Mouse (Mus musculus): ENCODE measurements around the gene Ppp6r3.
A peak's percentile ranks its signal among the peaks of the same experiment; 100 is the strongest.
"Not testable (repeated sequence)": the region's sequence is repeated elsewhere in the genome, so short reads cannot be mapped to it uniquely, and the experiment has no call there.

Ppp6r3 gene

DNA sequence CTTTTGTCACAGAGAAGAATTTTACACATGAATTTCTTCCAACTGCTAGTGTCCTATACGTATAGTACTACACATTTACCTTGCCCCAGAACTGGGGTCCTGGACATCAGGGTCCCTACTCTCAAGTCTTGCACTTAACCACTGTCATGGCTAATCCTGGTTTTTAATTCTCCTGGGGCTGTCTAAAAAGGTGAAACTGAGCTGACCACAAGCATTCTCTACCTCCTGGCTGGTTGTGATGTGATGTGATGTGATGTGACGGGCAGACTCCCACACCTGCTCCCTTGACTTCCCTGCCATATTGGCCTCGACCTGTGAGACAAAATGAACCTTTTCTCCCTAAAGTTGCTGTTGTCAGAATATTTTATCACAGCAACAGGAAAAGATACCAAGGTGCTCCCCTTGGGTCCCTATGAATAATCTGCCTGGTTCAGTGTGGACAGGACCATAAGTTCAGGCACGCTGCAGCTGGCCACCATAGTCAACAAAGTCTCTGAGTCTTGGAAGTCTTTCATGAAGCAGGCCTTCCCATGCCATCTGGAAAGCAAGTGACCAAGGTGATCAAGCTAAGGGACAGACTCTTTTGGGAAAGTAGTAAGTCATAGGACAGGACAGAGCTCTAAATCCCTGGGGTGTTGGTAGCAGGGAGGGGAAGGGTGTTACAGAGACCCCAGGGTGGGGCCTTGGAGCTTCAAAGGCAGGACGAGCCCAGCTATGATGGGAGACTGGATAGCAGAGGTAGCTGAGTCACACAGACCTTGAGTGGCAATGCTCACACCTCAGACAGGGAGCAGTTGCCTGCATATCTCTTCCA is 1.1 kb upstream of the Ppp6r3 start:
- ATAC-seq (ENCODE audit: low TSS enrichment): no peak

DNA sequence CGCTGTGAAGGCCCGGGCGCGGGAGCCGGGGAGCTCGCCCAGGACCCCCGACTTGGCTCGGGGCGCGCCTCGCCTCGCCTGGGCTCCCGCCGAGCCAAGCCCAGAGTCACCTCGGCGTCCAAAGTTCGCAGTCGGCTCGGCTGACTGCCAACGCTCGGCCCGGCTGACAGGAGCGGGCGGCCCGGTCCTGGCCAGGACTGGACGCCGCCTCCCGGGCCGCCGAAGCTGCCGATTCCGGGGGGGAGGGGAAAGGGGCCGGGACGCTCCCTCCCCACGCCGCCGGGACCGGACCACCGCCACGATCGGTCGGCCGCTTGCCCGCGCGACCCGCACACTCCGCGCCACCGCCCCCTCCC is 295 bp downstream of the Ppp6r3 start:
- peak; percentile 8; the same call in 1 of the 2 replicates for ATAC-seq (ENCODE audit: low TSS enrichment)

DNA sequence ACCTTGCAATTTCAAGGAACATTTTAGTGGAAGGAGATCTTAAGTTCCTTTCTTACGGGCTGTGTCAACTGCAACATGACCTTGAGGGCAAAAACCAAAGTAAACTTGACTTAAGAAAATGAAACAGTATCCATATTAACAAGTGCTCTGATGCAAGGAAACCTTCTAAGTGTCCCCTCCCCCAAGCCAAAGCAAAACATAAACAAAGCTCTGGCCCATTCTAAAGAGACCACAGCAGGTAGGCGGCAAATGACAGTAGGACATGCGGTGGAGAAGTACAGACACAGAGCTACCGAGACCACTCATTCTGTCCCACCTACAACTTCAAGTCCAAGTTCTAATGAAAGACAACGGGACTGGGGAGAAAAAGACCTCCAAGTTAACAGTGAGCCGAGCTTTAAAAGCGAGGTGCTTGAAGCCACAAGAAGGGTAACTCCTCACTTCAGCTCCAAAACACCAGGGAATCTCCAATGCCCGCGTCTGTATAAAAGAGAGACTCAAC is 905 bp downstream of the Ppp6r3 start:
- no peak for ATAC-seq (ENCODE audit: low TSS enrichment)

DNA sequence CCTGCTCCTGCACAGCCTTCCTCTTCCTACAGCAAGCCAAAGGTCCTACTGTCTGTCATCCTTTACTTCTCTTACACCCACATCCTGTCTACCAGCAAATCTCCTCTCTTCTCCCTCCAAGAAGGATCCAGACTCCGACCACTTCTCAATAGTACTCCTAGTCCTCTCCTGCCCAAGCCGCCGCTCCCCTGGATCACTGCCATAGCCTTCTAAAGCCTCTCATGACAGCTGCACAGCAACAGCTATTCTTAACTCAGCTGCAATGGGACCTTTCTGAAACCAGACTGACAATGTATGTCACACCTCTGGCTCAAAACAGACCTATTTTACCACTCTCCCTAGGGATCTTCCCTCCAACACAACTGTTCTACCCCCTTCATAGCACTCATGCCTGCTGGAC is 11.2 kb downstream of the Ppp6r3 start:
- ATAC-seq (ENCODE audit: low TSS enrichment): no peak

DNA sequence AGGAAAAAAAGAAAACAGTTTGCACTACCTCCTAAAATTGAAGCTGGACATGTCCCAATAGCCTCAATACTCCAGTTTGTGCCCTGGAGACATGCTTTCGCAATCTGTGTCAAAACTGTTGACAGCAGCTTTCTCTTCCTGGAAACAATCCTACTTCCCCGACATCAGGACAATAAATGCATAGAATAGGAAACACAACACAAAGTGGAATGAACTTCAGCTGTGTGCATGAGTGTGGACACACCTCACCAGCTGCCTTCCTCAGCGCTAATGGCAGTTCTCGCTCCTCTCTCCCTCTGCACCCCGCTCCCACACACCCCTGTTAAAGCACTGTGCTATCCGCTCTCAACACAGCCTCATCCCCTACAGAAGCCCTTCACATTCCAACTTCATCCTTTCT is 12.8 kb downstream of the Ppp6r3 start:
- ATAC-seq (ENCODE audit: low TSS enrichment): peak; percentile 16; the same call in 1 of the 2 replicates

DNA sequence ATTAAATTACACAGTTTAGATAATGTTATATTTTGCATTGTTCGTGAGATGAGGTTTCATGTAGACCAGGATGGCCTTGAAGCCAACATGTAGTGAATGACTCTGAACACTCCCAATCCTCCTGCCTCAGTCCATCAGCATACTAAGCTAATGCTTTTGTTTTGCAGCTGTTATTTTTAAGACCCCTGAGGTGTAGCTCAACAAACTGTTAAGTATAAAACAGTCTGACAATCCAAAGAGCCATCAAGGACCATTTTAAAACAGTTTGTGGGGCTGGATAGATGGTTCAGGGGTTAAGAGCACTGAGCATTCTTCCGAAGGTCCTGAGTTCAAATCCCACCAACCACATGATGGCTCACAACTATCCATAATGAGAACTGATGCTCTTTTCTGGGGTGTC is 13.3 kb downstream of the Ppp6r3 start:
- ATAC-seq (ENCODE audit: low TSS enrichment): no peak

DNA sequence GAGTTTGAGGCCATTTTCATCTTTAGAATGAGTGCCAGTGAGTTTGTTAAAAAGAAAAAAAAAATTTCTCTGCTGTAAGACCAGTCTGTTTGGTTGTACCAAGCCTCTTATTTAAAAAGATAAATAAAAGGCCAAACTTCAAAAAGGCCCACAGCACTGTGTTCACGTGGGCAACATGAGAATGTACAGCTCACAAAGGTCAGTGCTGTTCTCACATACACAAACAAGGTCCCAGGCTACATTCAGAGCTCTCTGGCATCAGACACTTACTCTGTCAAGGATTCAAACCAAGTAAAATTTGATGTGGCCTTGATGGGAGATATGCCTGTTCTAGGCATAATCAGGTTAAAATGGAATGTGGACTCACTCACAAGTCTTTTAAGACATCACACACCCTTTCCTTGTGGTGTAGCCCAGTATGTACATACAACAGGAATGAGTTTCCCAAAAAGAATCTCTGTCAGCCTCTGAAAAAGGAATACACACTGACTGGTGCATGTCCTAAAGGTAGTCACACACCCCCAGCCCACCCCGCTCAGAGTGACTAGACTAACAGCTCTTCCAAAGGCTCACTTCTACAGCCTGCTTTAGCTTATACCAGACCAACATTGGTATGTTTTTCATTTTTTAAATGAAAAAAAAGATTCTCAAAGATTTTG is 19.3 kb downstream of the Ppp6r3 start:
- ATAC-seq (ENCODE audit: low TSS enrichment): no peak

DNA sequence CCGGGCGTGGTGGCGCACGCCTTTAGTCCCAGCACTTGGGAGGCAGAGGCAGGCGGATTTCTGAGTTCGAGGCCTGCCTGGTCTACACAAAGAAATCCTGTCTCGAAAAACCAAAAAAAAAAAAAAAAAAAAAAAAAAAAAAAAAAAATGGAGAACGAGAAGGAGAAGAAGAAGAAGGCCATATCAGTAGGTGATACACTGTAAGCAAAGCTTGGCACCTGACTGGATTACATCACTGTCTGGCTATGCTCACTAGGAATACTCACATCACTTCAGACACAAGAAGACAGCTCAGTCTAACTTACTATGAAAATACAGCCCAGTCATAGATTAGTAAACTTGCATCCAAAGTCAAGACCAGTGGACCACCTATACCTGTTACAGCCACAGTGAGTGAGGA is 20.8 kb downstream of the Ppp6r3 start:
- no peak for ATAC-seq (ENCODE audit: low TSS enrichment)

DNA sequence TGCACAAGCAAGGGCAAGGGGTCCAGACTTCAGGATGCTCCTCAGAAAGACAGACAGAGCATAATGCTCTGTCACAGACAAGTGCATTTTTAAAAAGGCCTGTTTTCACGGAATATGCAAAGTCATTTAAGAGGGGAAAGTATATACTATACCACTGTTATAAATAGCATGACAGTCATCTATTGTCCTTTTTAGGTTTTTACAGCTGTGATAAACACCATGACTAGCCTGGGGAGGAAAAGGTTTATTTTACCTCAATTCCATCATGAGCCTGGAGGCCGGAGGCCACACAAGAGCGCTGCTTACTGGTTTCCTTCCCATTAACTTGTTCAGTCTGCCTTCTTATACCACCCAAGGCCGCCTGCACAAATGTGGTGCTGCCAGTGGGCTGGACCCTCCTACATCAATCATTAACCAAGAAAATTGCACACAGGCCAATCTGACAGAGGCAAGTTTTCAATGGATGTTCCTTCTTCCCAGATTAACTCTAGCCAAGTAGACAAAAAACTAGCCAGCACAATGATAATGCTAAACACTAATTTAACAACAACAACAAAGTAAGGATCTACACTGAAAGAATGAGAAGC is 23.9 kb downstream of the Ppp6r3 start:
- no peak for ATAC-seq (ENCODE audit: low TSS enrichment)

DNA sequence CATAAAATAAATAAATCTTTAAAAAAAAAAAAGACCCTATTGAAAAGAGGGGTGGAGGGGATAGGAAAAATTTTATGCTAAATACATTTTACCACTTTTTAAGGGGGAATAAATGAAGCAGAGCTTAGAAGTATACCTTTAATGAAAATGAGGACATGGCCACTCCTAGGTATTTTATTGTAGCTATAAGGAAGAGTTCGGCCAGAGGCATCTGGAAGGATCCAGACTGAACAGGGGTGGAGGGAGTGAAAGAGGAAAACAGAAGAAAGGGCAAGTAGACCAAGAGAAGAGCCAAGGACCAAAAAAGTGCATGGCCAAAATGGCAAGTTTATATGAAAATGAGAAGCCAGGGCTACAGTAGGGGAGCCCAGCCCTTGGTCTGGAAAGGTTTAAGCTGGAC is 25.4 kb downstream of the Ppp6r3 start:
- ATAC-seq (ENCODE audit: low TSS enrichment): no peak

DNA sequence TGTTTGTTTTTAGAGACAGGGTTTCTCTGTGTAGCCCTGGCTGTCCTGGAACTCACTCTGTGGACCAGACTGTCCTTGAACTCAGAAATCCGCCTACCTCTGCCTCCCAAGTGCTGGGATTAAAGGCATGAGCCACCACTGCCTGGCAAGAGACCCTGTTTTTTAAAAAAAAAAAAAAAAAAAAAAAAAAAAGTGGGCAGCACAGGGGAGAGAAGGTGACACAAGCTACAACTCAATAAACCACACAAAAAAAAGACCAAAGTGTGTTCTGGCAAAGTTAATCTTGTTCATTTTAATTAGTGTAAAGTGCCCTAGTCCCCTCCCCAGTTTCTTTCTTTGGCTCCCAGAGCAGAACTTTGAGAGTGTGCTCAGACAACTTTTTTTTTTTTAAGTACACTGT is 26.3 kb downstream of the Ppp6r3 start:
- no peak for ATAC-seq (ENCODE audit: low TSS enrichment)

DNA sequence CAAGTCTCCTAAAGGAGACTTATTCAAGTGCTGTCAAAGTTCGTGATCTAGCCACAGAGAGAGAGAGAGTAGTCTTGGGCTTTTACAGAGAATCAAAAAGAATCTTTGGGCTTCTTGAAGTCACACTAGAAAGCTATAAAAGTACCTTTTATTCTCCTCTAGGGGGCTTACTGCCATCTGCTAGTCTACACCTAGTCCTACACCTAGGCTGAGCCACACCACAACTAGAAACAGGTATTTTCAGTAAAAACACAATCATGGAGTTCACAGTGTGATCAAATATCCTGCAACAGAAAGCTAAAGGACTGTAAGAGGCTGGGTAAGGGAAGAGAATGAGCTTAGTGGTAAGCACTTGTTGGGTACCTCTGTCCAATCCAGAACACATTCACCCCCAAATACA is 27.2 kb downstream of the Ppp6r3 start:
- no peak for ATAC-seq (ENCODE audit: low TSS enrichment)

DNA sequence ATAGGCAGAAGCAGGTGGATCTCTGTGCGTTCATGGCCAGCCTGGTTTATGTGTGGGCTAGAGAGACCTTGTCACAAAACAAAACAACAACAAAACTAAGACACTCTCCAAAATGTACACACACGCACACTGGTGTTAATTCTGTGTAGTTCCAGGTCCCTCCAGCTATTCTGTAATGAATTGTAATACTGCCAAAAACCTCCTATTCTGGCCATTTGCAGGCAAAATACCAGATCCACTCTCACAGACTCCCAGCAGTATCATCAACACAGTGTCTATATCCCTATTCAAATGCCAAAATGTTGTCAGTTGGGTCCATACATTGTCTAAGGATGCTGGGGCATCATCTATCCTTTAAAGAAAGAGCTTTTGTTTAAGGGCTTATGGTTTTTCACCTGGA is 30.6 kb downstream of the Ppp6r3 start:
- ATAC-seq (ENCODE audit: low TSS enrichment): no peak

DNA sequence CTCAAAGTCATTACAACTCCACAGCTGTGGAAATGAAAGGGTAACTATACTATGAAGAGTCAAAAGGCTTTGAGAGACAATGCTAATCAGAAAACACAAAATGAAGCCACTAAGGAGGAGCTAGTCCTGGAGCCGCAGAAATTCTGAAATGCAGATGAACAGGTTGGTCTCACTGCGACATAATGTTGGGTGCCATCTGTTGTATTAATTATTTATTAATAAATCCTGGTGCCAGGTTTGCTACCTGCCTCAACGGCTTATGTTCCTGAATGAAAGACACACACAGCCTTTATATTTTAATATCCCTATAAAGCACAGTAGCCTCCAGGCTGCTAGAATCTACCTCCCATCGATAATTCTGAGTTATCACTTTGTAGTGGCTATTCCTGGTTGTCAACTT is 33.0 kb downstream of the Ppp6r3 start:
- ATAC-seq (ENCODE audit: low TSS enrichment): no peak

DNA sequence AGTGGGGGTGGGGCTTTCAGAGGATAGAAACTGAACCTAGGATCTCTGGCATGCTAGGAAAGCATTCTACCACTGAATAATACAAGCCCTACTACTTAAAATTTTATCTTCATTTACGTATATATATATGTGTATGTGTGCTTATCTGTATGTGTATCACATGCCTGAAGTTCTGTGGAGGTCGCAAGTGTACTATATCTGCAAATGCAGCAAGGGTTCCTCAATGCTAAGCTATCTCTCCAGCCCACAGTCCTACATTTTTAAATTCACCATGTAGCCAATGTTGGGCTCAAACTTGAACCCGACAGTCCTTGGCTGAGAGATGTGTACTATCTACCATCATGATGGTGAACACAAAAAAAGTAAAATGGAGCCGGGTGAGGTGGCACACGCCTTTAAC is 34.6 kb downstream of the Ppp6r3 start:
- ATAC-seq (ENCODE audit: low TSS enrichment): no peak

DNA sequence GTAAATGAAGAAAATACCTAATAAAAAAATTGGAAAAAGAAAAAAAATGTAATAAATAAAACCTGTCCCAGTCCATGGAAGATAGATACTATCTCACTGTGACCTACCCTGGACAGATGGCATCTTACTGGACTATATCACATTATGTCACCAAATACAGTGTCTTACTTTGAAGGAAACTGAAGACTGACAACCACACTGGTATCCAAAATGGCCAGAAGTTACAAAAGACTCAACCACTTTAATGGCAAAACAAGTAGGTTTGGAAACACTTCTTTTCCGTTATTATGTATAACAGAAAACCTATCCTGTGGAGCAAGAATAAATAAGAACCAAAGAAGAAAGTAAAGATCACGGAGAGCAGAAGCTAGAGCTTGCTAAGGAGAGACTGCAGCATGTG is 35.3 kb downstream of the Ppp6r3 start:
- ATAC-seq (ENCODE audit: low TSS enrichment): no peak

DNA sequence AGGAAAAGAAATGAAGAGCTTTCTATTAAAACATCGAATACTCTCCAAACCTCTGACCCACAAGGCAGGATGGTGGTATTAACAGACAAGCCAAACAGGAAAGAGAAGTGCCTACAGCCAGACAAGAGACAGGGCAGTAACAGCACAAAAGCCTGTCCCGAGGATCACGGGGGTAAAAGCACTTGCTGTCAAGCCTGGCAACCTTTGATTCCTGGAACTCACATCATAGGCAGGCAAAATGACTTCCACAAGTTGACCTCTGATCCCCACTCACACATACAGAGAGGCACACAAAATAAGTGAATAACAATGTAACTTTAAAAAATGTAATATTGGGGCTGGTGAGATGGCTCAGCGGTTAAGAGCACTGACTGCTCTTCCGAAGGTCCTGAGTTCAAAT is 36.1 kb downstream of the Ppp6r3 start:
- ATAC-seq (ENCODE audit: low TSS enrichment): no peak

DNA sequence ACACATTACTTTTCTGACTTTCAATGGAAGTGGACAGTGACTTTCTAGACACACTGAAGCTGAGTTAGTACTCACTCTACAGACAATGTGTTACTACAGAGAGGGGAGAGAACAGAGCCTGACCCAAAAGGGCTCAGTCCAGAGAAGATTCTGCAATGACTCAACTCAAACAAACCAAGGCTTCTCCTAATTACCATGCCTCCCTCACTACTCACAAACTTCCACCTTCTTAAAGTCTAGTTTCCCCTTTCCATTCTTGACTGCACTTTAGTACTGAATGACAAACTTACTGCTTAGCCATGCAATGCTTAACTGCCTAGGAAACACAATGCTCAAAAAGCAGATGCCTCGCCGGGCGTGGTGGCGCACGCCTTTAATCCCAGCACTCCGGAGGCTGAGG is 37.9 kb downstream of the Ppp6r3 start:
- no peak for ATAC-seq (ENCODE audit: low TSS enrichment)

DNA sequence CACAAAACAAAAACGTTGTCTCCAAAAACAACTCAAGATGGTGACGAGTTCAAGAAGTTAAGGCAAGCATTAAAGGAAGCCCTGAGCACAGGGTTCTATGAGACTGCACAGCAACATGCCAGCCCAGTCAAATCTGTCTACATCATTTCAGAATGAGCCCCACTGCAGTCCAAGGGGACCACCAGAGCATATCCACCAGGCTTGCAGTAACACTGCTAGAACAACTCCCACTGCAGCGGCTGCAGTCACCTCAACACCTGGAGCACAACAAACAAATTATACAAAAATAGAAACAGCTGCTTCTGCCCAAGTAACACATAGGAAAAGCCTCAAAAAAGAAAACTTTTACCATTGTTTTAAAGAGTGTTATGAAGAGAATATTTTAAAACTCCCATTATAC is 40.6 kb downstream of the Ppp6r3 start:
- ATAC-seq (ENCODE audit: low TSS enrichment): no peak

DNA sequence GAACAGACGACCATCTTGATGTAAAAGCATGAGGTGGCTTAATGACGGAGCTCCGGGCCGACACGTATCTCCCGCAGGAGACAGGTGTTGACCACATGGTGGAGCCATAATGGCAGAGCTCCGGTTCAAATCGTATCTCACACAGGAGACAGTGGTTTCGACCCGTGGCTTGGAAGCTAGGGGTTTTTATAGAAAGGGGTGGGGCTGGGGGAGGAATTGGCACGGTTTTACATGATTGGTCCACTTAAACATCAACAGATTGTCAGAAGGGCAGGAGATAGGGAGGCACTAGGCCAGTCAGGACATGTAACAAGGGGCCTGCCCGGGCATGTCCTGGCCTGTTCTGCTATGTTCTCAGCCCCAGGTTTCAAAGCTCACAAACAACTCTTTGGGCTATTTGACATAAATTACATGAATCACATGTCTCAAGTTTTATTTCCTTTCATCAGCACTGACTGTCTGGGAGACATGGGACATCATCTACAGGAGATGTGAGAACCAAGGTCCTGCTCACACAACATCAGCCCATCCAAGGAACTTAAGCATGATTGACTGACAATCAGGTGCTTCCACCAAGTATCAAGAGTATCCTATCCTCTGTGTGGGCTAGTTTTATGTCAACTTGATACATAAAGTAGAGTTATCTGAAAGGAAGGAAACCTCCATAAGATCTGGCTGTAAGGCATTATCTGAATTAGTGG is 42.1 kb downstream of the Ppp6r3 start:
- not testable (repeated sequence) for ATAC-seq (ENCODE audit: low TSS enrichment)

DNA sequence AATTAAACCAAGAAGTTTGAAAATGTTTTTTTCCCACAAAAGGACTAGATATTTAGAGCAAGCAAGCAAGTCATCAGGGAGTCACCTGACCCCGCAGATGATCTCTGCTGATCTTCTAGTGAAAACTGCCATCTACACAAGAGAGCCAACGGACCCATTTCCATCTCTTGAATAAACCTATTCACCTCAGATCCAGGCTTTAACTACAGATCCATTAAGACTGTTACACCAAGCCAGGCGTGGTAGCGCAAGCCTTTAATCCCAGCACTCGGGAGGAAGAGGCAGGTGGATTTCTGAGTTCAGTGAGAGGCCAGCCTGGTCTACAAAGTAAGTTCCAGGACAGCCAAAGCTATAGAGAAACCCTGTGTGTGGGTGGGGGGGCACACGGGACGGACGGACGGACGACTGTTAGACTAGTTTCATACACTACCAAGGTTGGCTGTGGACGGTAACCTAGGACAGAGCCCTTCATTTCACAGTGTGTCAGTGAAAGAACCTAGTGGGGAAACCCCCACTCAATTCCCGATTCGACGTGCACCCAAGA is 42.8 kb downstream of the Ppp6r3 start:
- ATAC-seq (ENCODE audit: low TSS enrichment): no peak

DNA sequence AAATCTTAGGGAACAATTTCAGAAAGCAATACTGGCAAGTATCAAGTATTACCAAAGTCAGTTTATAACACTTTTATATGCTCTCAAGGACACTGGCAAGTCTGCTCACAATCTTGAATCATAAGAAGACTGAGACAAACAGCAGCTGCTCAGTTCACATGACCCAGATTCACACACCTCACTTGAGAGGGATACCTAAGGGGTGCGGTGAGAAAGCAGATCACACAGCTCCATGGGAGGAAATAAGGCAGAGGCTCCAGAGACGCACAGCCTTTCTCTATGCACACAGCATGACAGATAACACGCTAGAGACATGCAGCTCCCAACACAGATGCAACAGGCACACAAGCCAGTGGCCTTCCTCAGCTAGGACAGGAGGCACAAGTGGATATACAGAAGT is 45.8 kb downstream of the Ppp6r3 start:
- ATAC-seq (ENCODE audit: low TSS enrichment): peak; percentile 69
